Mouse (Mus musculus): ENCODE data around the gene Gm3402.

DNA sequence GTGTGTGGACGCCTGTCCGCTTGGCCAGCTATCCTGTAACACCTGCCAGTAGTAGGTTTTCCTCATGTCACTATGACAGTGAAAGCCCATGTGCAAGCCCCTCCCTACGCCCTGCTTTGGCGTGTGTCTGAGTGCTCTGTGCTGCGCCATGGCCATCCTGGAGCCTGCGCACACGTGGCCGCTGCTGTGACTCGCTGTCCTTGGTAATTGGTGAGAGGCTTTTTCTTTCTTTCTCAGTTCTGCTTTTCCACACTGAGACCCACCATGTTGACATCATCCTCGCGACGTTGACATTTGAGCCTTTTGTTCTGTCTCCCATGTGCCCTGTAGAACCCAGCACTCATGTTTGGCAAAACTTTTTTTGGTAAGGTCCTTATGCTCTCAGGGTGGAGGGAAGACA, 42.1 kb upstream of the Gm3402 start:
- no peak for TF ChIP-seq CTCF (IDR thresholded peaks at IDR 0.05; ENCODE audit: insufficient read depth, low read length)
- no peak for TF ChIP-seq POLR2A (IDR thresholded peaks at IDR 0.05; ENCODE audit: borderline replicate concordance, extremely low read depth, low read depth, low read length)
